Mouse (Mus musculus): Measurements from ENCODE around the gene Mrpl34. TPM values are rescaled to one million over a fixed set of nuclear protein-coding genes. Genes with fewer than 3 reads are reported as not detected.

The Mrpl34 gene
- polyA plus RNA-seq, 1 experiment from 2014 or later: 203 TPM

GRCm38 (mm10) chr8:71513018-71513754, 48.4 kb downstream of the Mrpl34 start:
- peaks cover 35% of the 10 kb centered on the region for H3K27me3 ChIP-seq
- no peak overlapping the region for H3K27ac ChIP-seq
- WGBS: 68% methylated on average over 15 of the region's 15 CpGs
- ATAC-seq (ENCODE audit: insufficient number of reproducible peaks, insufficient read depth, low FRiP score, low TSS enrichment, low read depth): no peak
- H3K9me3 ChIP-seq: no peaks in the 10 kb centered on the region
- H3K4me2 ChIP-seq: no peak overlapping the region
- H3K36me3 ChIP-seq: no peaks in the 10 kb centered on the region
- no peak overlapping the region for H3K9ac ChIP-seq (replicated peaks)
- no peaks in the 10 kb centered on the region for H3K4me1 ChIP-seq (replicated peaks)
- H3K4me3 ChIP-seq (replicated peaks): no peak overlapping the region

- Histone ChIP-seq H3K4me3 (replicated peaks) (no peak overlapping the region), H3K9ac (replicated peaks) (no peak overlapping the region), H3K9me3 (no peaks in the 10 kb centered on the region), H3K36me3 (no peaks in the 10 kb centered on the region), H3K27ac (no peak overlapping the region), H3K4me1 (replicated peaks) (no peaks in the 10 kb centered on the region), H3K4me2 (no peak overlapping the region), H3K27me3 (peaks cover 18% of the 10 kb centered on the region)
- ATAC-seq (ENCODE audit: insufficient number of reproducible peaks, insufficient read depth, low FRiP score, low TSS enrichment, low read depth): no peak
- WGBS: 68% methylated on average over 5 of the region's 5 CpGs
These were observed 50.3 kb downstream of the Mrpl34 start for GRCm38 (mm10) chr8:71515043-71515442.

Other genes starting within 250 kb of the Mrpl34 start
- 28.8 and 37.1 TPM in 2 replicates for gene Myo9b, start 192.2 kb upstream of the Mrpl34 start, polyA plus RNA-seq (2016; fragmentation: Nextera tagmentation; extraction: Ambion mirVana)
- 56.1 and 59.1 TPM in 2 replicates for gene Haus8, start 192.0 kb upstream of the Mrpl34 start, polyA plus RNA-seq (2016; fragmentation: Nextera tagmentation; extraction: Ambion mirVana)
- gene Use1, start 98.1 kb upstream of the Mrpl34 start, polyA plus RNA-seq (2016; fragmentation: Nextera tagmentation; extraction: Ambion mirVana): 92.7 and 100 TPM in 2 replicates
- 4.2 and 4.9 TPM in 2 replicates for gene Ocel1, start 93.7 kb upstream of the Mrpl34 start, polyA plus RNA-seq (2016; fragmentation: Nextera tagmentation; extraction: Ambion mirVana)
- gene Nr2f6, start 83.0 kb upstream of the Mrpl34 start, polyA plus RNA-seq (2016; fragmentation: Nextera tagmentation; extraction: Ambion mirVana): 65.8 and 72.4 TPM in 2 replicates
- 7.0 and 7.1 TPM in 2 replicates for gene Ushbp1, start 69.2 kb upstream of the Mrpl34 start, polyA plus RNA-seq (2016; fragmentation: Nextera tagmentation; extraction: Ambion mirVana)
- 96.9 TPM in 2 replicates for gene Babam1, start 68.1 kb upstream of the Mrpl34 start, polyA plus RNA-seq (2016; fragmentation: Nextera tagmentation; extraction: Ambion mirVana)
- gene Ankle1, start 58.9 kb upstream of the Mrpl34 start, polyA plus RNA-seq (2016; fragmentation: Nextera tagmentation; extraction: Ambion mirVana): 41.5 and 44.1 TPM in 2 replicates
- 78.2 and 82.8 TPM in 2 replicates for gene Abhd8, start 1.3 kb upstream of the Mrpl34 start, polyA plus RNA-seq (2016; fragmentation: Nextera tagmentation; extraction: Ambion mirVana)
- gene Dda1, start 4.2 kb downstream of the Mrpl34 start, polyA plus RNA-seq (2016; fragmentation: Nextera tagmentation; extraction: Ambion mirVana): 99.8 and 106 TPM in 2 replicates
- 6.8 and 6.9 TPM in 2 replicates for gene Ano8, start 21.0 kb downstream of the Mrpl34 start, polyA plus RNA-seq (2016; fragmentation: Nextera tagmentation; extraction: Ambion mirVana)
- 22.1 and 23.2 TPM in 2 replicates for gene Gtpbp3, start 23.1 kb downstream of the Mrpl34 start, polyA plus RNA-seq (2016; fragmentation: Nextera tagmentation; extraction: Ambion mirVana)
- 59.2 and 62.5 TPM in 2 replicates for gene Plvap, start 46.8 kb downstream of the Mrpl34 start, polyA plus RNA-seq (2016; fragmentation: Nextera tagmentation; extraction: Ambion mirVana)
- gene Ccdc194, start 60.8 kb downstream of the Mrpl34 start, polyA plus RNA-seq (2016; fragmentation: Nextera tagmentation; extraction: Ambion mirVana): 0.25 and 0.49 TPM in 2 replicates
- gene Bst2, start 72.5 kb downstream of the Mrpl34 start, polyA plus RNA-seq (2016; fragmentation: Nextera tagmentation; extraction: Ambion mirVana): 8.1 and 11.3 TPM in 2 replicates
- gene Mvb12a, start 78.0 kb downstream of the Mrpl34 start, polyA plus RNA-seq (2016; fragmentation: Nextera tagmentation; extraction: Ambion mirVana): 64.3 and 69.1 TPM in 2 replicates
- gene Tmem221, start 93.9 kb downstream of the Mrpl34 start, polyA plus RNA-seq (2016; fragmentation: Nextera tagmentation; extraction: Ambion mirVana): 0.13 and 0.26 TPM in 2 replicates
- not detected in 2 replicates for gene Nxnl1, start 101.6 kb downstream of the Mrpl34 start, polyA plus RNA-seq (2016; fragmentation: Nextera tagmentation; extraction: Ambion mirVana)
- gene Slc27a1, start 103.9 kb downstream of the Mrpl34 start, polyA plus RNA-seq (2016; fragmentation: Nextera tagmentation; extraction: Ambion mirVana): 45.5 and 50.0 TPM in 2 replicates
- gene Pgls, start 127.2 kb downstream of the Mrpl34 start, polyA plus RNA-seq (2016; fragmentation: Nextera tagmentation; extraction: Ambion mirVana): 228 and 243 TPM in 2 replicates
- gene Fam129c, start 132.7 kb downstream of the Mrpl34 start, polyA plus RNA-seq (2016; fragmentation: Nextera tagmentation; extraction: Ambion mirVana): 4.6 and 6.6 TPM in 2 replicates
- 61.4 and 65.9 TPM in 2 replicates for gene Colgalt1, start 146.0 kb downstream of the Mrpl34 start, polyA plus RNA-seq (2016; fragmentation: Nextera tagmentation; extraction: Ambion mirVana)
- 0.60 and 0.86 TPM in 2 replicates for gene Unc13a, start 206.8 kb downstream of the Mrpl34 start, polyA plus RNA-seq (2016; fragmentation: Nextera tagmentation; extraction: Ambion mirVana)
- gene Jak3, start 211.3 kb downstream of the Mrpl34 start, polyA plus RNA-seq (2016; fragmentation: Nextera tagmentation; extraction: Ambion mirVana): 3.8 and 4.4 TPM in 2 replicates
- 0.54 and 0.64 TPM in 2 replicates for gene Insl3, start 224.3 kb downstream of the Mrpl34 start, polyA plus RNA-seq (2016; fragmentation: Nextera tagmentation; extraction: Ambion mirVana)
- 0.70 and 1.1 TPM in 2 replicates for gene B3gnt3, start 236.8 kb downstream of the Mrpl34 start, polyA plus RNA-seq (2016; fragmentation: Nextera tagmentation; extraction: Ambion mirVana)